Mouse (Mus musculus): ENCODE measurements around the gene Nabp2.

DNA sequence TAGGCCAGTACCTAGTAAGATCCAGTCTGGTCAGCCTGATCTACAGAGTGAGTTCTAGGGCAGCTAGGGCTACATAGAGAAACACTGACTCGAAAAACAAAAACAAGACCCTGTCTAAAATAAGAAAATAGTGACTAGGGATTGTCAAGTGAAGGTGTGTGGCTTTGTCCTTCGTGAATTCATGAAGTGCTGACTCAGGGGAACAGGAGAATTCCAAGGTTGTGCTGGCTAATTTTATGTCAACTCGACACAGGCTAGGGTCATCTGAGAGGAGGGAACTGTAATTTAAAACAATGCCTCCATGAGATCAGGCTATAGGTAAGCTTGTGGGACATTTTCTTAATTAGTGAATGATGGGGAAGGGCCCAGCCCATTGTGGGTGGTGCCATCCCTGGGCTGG, 43.2 kb upstream of the Nabp2 start:
- TF ChIP-seq CHD2 (IDR thresholded peaks at IDR 0.05; ENCODE audit: low read length) (no peak), E2F4 (IDR thresholded peaks at IDR 0.05; ENCODE audit: insufficient replicate concordance, low read depth, low read length) (no peak), RAD21 (IDR thresholded peaks at IDR 0.05; ENCODE audit: low read depth, low read length) (no peak), CTCF (conservative IDR thresholded peaks at IDR 0.05 in 1 of 2, IDR thresholded peaks at IDR 0.05 in 1 of 2; ENCODE audit: low read depth in 2 of 2, low read length in 2 of 2) (no peak), POLR2A (IDR thresholded peaks at IDR 0.05; ENCODE audit: low read depth, low read length) (no peak), USF1 (IDR thresholded peaks at IDR 0.05; ENCODE audit: low read depth, low read length) (no peak), ELF1 (IDR thresholded peaks at IDR 0.05; ENCODE audit: low read depth, low read length) (no peak), KAT2A (IDR thresholded peaks at IDR 0.05; ENCODE audit: insufficient replicate concordance, low read length) (no peak), JUND (conservative IDR thresholded peaks at IDR 0.05; ENCODE audit: low read depth, low read length) (no peak), POLR2AphosphoS2 (IDR thresholded peaks at IDR 0.05; ENCODE audit: low read depth, low read length) (no peak), TBP (conservative IDR thresholded peaks at IDR 0.05; ENCODE audit: low read depth, low read length) (no peak), UBTF (IDR thresholded peaks at IDR 0.05; ENCODE audit: low read depth, low read length) (no peak)
